ENCODE assay signal across 17 mouse cellular contexts in the genomic region with DNA sequence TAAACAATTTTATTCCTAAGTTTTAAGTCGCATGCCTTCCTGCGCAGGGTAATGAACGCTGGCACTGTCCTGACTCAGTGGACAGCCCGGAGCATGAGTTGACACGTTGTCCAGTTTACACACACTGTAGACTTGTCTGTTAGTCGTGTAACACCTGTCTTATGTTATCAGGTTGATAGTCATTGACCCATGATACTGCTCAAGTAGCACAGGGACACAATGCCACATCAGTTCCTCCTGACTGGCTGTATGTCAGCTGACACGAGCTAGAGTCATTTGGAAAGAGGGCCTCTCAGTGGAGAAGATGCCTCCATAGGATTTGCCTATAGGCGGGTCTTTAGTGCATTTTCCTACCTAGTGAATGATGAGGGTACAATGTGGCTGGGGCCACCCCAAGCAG.
"Had no signal": no experiment of that assay in that cellular context is flagged by ENCODE, and none has a peak within 500 bp of the region (broad histone marks: within the 10 kb centered on the region; RNA-seq: fewer than 3 reads in every experiment).

No protein-coding gene starts in this region.

- H3K27me3 ChIP-seq: lung, embryonic 15.5 days; megakaryocyte, embryonic 14.5 days; midbrain, embryonic 13.5 days; midbrain, embryonic 15.5 days; neural tube, embryonic 12.5 days had no signal

- H3K4me1 ChIP-seq: lung, embryonic 15.5 days; megakaryocyte, embryonic 14.5 days; midbrain, embryonic 13.5 days; midbrain, embryonic 15.5 days; neural tube, embryonic 12.5 days had no signal

- H3K9ac ChIP-seq: liver, postnatal 0 days; lung, embryonic 15.5 days; midbrain, embryonic 13.5 days; midbrain, embryonic 15.5 days; neural tube, embryonic 12.5 days had no signal

- ATAC-seq: liver, postnatal 0 days; lung, postnatal 0 days; midbrain, embryonic 13.5 days; midbrain, embryonic 15.5 days had no signal

- H3K9me3 ChIP-seq: lung, embryonic 15.5 days; megakaryocyte, embryonic 14.5 days; midbrain, embryonic 13.5 days; midbrain, embryonic 15.5 days; neural tube, embryonic 12.5 days had no signal

- H3K27ac ChIP-seq: lung, embryonic 15.5 days; macrophage; midbrain, embryonic 13.5 days; midbrain, embryonic 15.5 days; neural tube, embryonic 12.5 days had no signal

- DNase-seq: liver, postnatal 0 days; lung, adult 2 months; lung, postnatal 14 days; lung, postnatal 36 days; right cerebral cortex, postnatal 14 days; spleen, adult 18-20 months; thymus, adult 18-20 months; thymus, postnatal 25 days; thymus, postnatal 4 days had no signal

- H3K4me2 ChIP-seq: lung, embryonic 15.5 days; midbrain, embryonic 11.5 days; midbrain, embryonic 13.5 days; midbrain, embryonic 15.5 days; neural tube, embryonic 12.5 days had no signal

- H3K4me3 ChIP-seq: lung, embryonic 15.5 days; megakaryocyte, embryonic 14.5 days; midbrain, embryonic 13.5 days; midbrain, embryonic 15.5 days; neural tube, embryonic 12.5 days had no signal
